Mouse (Mus musculus): Measurements from ENCODE around the gene Large2.

DNA sequence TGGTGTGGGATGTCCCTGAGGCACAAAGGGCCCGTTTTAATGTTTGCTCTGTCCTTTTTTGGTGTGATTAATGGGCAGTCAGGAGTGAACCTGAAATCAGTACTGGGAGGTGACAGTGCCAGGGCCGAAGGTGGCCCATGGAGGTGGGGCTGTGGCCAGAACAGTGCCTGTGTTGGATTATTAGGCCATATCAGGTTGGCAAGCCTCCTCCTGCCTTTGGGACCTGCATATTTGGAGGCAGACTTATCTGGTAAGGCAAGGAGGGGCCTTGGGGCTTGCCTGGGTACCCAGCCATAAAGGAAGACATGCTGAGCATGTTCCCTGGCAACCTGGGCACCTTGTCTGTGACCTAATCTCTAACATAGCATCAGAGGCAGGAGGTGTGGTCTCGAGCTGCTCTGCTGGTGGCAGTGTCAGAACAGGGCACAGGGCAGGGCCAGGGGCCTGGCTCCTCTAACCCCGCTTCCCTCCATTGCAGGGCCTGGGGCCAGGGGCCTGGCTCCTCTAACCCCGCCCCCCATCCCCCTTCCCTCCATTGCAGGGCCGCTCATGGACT lies 5.9 kb upstream of the Large2 start:
- TF ChIP-seq CTCF (IDR thresholded peaks at IDR 0.05) (no peak), POLR2A (IDR thresholded peaks at IDR 0.05; ENCODE audit: insufficient read depth, low read depth, low read length) (no peak), EP300 (IDR thresholded peaks at IDR 0.05; ENCODE audit: insufficient read depth, low read depth, low read length) (no peak)

All from heart, adult 2 months (tissue).